Mouse (Mus musculus) urinary bladder, postnatal 4 days (tissue): Measurements from ENCODE around the gene Efna1.

Experiments
- DNase-seq, 2 experiments: peaks; one replicate each; pipeline ENCODE4 v3.0.0; 2021 to 2022; ENCODE audit warnings: low spot score in 2 of 2

Gene Efna1

DNA sequence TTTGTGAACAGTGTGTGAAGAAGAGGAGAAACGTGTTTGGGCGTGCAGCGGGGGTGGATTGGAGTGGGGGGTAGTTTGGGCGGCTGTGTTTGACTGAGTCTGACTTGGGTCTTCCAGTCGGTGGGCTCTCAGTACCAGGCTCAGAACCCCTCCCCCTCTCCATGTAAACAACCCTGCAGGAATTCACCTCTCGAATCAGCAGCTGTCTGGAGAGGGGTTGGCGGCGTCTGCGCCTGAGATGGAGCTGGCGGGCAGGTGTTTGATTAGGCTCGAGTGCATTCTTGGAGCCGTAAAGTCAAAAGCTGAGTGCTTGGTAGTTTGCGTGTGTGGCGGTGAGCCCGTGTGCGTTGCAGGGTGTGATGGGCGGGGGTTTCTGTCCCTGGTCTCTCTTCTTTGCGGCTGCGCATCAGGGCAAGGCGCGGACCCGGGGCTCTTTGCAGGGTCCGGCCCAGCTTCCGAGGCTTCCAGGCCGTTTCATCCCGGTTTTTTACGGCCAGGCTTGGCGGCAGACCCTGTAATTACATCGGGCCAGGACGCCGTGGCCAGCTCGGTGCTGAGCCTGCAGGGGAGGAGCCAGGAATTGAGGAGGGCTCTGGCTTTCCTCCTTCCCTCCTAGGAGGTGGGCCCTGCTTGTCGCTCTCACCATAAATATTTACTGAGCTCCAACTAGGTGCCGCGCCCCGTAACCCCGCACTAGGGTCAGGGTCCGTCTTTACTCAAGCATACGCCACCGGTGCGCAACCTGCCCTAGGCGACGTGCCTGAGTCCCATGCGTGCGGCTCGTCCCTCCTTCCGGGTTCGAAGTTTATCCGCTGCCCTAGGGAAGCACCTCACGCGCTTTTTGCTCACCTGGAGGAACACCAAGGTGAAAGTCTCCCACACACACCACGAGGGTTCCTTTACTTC lies at the start of gene Efna1:
TSS of gene Efna1 (minus strand) at position 537 of the 906 bp plus-strand sequence.
- DNase-seq, result peak; percentile 68 to 69

DNA sequence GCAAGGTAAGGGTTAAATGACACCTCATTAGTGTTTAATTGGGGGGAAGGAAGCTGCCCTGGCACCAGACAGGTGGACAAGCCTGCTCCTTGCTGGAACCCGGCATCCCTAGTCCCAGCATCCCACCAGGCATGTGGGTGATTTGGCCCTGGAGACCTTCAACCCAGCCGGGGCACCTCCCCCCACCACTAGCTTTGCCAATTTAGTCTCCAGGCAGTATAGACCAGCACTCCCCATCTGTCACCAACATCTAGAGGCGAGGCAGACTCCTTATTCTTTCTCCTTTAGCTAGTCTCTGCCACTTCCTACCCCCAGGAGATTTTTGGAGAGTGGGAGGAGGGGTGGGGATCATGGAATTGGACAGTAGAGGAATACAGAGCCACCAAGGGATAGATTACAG lies 49.4 kb upstream of the Efna1 start:
- DNase-seq, result no peak

DNA sequence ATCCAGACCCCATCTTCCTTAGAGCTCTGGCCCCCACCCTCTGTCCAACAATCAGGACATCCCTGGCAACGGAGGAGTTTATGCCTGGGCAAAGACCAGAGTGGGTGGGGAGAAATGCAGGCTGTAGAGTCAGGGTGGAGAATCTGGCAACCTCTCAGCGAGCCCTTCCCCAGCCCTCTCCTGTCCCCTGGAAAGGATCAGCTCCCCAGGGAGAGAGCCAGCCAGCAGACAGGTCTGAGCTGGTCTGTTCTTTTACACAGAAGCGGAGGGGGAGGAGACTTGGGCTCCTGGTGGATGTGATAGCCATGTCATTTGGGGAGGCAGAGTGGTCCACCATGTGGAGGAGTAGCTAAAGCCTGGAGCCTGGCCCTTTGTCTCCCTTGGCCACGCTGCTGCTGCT lies 47.7 kb upstream of the Efna1 start:
- no peak for DNase-seq

DNA sequence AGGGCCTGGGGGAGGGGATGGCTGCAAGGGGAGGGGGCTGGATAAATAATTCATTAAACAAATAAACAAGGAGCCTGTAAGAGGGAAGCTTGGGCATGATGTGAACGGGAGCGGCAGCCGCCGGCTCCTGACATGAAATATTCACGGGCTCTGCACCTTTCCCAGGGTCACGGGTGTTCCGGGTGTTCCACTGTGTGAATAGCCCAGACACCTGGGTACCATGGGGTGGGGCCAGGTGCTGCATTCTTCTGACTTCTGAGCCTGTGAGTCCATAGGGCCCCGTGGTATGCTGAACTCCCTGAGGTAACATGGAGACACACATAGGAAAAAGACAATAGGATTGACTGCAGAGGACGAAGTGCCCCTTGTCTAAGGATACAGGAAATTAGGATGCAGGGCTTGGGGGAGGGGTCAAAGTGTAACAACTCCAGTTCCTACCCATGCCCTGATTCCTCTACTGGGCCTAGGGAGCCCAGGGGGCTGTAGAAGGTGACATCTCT lies 46.5 kb upstream of the Efna1 start:
- no peak for DNase-seq

DNA sequence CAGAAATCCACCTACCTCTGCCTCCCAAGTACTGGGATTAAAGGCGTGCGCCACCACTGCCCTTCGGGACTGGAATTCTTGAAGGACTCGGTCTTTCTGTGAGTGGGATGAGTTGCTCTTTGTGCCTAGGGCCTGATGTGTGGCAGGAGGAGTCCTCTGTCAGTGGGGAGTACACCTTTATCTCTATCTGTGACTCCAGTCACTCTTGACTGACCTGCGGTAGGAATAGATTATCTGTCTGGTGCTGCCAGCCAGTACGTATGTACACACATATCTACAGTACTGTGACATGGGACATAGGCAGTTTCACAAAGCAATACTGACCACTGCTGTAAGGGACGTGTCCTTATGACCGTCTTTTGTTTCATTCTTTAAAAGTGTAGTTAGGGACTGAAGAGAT lies 44.9 kb upstream of the Efna1 start:
- no peak for DNase-seq

DNA sequence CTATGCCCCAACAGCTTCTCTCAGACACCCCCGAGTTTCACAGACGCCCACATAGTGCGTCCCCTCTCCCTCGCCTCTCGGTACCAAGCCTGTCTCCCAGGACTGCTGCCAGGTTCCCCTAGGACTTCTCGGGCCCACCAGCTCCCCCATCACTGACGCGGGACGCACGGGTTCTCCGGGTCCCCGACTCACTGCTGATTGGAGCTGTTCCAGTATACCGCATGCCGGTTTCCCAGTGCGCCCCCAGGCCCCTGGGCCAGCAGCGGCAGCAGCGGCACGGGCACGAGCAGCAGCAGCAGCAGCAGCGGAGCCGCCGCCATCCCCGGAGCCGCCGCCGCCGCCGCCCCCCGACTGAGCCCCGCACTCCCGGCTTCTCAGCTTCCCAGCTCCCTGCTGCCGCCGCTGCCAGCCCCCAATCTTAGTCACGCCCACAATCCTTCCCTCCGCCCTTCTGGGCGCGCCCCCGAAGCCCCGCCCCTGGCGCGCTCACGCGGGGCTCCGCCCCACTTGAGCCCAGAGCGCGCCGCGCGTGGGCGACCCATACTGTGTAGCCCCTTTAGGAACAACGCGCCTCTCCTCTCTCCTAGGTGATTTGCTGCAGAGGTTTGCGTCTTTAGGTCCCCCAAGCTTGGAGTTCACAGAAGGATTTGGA lies 41.7 kb upstream of the Efna1 start, which contains the start of gene Efna3:
TSS of gene Efna3 (minus strand) at position 452 of the 652 bp plus-strand sequence.
- DNase-seq, result peak; percentile 73 to 78

DNA sequence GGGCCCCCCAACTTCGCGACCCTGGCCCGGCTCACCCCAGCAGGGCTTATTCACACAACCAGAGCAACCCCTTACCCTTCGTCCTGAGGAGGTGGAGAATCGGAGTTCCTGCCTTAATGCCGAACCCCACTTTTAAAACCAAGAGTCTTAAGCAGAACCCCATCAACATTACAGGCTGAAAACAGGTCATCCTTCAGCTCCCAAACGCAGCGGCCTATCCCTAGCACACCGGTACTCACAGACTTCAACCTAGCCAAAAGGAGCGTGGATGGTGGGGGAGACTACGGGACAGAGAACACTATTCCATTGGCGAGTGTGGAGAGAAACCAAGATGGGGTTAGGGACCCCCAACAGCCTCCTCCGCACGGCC lies 41.2 kb upstream of the Efna1 start:
- no peak for DNase-seq

DNA sequence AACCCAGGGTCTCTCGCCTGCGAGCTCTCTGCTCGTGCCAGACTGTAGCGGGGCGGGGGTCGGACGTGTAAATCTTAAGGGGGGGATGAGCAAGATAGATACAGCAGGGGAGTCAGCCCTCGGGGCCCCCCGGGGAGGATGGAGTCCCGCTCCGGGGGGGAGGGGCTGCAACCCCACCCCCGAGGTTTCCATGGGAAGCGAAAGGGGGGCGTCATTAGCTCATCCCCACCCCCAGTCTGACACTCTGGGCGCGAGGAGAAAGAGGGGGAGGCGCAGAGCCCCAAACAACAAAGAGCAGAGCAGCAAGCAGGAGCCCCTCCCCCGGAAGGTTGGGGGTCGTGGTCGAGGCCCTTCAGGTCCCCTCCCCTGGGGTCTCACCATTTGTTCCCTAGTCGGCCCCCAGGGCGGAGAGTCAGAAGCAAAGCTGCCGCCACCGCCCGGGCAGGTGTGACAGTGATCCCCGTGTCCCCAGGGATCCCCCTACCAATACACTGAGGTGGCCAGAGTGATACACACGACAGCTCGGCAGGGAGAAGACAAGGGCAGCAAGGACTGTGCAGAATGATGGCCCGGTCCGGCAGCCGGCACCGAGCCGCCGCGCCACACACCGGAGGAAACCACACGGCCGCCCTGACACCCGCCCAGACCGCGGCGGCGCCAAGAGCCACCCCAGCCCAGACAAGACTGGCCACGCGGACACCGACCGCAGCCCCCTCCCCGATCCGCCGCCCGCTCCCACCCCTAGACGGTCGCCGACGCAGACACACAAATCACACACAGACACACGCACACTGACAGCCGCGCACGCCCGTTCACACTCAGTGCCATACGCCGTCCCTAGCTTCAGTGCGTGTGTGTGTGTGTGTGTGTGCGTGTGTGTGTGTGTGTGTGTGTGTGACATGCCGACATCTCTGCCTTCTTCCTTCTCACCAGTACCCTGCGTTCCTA lies 40.5 kb upstream of the Efna1 start:
- DNase-seq, result no peak

DNA sequence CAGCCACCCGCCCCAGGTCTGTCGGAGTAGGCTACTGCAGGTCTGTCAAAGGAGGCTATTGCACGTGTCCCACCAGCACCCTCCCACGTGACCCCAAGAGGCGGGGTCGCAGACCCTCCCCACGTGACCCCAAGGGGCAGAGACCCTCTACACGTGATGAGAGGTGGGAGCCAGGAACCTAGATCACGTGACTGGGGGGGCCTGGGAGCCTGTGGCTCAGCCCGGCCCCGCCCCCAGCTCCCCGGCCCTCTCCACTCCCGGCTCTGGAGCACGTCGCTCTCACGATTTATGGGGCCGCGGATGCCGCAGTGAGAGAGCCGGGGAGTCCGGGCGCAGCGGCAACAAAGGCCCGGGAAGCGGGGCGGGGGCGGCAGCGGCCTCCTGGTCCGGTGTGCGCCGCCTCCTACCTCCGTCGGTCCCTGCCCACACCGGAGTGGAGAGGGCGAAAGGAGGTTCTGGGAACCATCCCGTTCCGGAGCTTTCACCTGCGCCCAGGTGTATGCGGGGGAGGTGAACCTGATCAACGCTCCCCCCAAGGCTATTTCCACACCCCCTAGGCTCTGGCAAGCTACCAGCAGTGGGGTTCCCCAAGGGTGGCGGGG lies 39.7 kb upstream of the Efna1 start:
- DNase-seq, result no peak

DNA sequence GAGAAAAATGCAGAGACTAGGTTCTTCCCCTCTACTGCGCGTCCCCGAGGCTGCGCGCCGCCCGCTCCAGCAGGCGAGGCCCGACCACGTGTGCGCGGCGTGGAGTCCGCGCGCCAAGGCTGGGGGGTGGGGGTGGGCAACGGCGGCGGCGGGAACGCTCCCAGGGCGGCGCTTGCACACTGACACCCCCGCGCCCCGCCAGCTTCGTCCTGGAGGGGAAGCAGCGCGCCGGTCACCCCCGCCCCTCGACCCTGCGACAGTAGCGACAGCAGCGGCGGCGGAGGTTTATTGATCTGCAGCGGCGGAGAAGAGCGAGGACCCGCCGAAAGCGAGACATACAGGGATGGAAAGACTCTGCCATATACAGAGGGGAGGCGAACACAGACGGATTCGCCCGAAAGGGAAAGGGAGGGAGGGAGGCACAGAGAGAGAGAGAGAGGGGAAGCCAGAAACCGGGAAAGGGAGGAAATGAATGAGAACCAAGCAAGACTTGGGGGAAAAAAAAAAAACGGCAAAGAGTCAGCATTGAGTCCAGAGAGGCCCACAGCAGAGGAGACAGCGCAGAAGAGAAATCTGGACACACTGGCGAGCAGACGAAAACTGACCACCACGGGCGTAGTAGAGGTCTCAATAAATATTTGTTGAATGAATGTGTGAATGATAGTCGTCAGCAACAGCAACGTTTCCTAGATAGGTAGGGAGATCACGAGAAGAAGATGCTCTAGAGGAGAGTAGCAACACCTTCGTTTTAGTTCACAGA lies 38.8 kb upstream of the Efna1 start:
- no peak for DNase-seq

DNA sequence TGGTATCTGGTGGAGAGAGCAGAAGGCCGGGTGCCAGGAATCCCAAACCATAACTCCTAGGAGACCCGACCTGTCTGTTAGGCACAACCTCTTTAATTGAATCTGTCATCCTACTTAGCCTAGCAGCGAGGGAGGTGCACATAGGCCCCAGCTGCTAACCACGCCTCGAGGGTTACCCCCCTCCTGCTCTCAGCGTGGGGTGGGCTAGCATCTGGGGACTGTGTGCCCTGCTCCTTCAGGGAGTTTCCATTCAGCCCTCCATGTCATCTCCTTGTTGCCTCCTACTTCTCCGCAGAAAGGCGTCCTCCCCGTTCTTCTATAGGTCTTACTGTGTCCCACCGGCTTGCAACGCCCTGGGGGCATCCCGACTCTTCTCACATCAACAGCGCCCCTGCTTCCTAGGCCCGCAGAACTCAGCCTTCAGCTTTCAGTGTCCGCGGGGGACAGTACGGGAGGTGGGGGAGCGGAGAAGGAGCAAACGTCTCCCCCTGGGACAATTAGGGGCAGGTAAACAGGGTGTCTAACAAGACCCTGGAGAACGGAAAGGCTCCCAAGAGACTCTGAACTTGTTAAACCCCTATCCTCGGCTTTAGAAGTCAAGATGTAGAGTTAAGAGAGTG lies 38.1 kb upstream of the Efna1 start:
- DNase-seq, result no peak

DNA sequence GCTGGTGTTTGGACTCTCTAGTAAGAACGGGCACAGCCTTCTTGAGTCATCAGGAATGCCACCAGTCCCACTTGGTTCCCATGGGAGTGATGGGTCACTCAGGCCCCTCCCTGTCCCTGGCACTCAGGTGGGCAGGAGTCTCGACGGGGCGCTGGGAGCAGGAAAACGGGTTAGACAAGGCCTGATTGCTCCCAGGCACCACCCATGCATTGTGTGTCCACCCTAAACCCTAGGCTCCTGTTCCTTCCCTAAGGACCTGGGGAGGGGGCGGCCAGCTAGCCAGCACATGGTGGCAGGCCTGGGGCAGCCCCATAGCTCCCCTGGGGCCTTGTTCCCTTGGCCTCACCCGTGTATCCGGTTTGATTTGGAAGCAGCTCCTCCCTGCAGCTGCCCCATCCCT lies 37.4 kb upstream of the Efna1 start:
- DNase-seq, result no peak

DNA sequence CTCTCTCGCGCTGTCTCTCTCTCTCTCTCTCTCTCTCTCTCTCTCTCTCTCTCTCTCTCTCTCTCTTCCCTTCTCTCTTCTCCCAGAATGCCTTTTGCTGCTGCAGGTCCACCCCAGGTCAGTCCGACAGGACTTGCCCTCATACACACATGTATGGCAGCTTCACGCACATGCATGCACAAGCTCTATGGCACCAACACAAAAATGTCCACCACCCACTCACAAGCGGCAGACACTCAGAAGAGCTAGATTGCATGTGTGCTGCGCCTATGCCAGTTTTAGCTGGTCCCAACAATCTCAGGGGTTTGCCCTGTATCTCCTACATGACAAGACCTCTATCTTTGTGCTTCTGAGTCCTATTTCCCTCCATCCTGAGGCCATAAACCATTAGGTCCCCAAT lies 36.3 kb upstream of the Efna1 start:
- no peak for DNase-seq

DNA sequence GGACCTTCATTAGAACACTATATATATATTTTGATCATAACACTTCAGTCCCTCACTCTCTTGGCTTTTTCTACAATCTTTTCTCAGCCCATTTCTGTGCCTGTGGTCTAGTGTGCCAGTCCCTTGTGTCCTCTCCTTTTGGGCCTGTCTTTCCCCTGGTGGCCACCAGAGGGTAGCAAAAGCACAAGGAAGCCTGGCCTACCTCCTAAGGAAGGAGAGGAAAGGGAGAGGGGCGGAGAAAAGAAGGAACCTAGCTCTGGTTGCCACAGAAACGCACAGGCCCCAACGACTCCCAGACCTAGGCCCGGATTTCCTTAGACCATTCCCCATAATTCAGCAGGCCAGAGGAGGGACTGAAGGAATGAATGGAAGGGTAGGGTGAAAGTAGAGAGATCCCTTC lies 35.9 kb upstream of the Efna1 start:
- peak; percentile 72 to 84 for DNase-seq

DNA sequence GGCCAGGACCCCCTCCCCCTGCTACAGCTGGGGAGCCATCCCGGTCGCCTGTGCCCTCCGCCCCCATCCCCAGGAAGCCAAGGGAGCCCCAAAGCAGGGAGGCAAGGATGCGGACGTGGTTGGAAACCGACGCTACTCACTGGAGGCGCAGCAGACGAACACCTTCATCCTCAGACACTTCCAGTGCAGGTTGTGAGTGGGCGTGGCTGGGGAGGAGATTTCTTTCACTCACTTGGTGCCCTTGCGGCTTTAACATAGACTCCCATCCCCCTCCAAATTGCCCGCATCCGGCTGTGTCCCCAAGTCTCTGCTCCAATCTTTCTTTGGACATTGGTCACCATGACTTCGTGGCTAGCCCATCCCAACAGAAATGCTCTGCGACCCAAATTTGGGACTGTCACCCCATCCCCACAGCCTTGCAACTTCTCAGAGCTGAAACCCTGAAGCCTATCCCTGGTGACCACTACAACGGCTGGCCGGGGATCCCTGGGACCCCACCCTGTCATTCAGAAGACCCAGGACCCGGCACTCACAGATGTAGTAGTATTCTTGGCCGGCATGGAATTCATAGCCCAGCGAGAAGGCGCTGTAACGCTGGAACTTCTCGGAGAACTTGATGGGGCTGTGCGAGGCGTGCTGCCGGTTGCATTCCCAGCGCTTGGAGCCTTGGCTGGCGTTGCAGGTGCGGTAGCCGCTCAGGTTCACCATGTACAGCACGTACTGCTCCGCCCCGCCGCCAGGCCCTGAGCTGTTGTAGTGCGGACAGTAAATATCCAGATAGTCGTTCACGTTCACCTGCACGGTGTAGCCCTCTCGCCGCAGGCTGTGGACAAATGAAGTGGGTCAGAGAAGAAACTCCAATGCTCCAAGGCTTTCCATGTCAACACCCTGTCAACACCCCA lies 35.2 kb upstream of the Efna1 start:
- no peak for DNase-seq

DNA sequence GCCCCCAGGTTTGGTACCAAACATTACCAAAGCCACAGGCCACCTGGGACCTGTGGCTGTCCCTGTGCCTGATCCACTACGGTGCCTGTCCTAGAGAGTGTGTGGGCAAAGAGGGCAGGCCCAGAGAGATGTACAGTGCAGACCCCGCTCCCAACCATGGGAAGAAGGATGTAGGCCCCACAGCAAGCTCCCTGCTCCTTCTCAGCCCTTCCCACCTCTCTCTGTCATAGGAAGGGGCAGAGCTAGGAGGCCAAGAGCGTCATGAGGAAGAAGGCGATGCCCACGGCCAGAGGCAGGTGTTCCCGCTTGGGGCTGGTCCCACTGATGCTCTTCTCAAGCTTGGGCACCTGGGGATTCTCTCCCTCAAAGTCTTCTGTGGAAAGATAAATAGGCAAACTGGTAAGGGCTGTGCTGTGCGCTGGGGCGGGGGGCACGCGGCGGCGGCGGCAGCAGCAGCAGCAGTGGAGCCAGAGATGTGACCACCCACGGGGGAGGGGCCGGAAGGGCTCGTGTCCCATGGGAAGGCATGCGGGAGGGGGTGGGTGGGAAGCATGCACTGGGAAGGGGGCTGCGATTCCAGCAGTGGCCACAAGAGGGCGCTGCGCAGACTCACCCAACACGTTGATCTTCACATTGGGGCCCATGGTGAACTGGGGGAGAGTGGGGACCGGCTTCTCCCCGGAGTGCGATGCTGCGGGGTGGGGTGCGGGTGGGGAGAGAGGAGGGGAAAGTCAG lies 34.4 kb upstream of the Efna1 start:
- DNase-seq, result peak; percentile 68 to 86

DNA sequence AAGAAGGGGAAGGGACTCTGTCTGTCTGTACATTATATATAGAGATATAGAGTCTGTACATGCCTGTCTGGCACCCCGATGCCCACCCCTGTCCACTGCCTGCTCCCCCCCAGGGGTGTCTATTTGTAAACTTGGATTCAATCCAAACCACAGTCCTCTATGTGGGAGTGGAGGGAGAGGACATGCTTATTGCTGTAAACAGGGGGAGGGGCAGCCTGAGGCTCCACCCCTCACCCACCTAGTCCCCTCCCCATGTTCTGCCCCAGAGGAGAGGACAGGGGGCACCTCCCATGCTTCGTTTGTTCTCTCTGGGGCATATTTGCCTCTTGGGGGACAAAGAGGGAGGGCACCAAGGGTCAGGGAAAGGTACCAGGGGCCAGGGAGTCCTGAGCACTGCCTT lies 33.8 kb upstream of the Efna1 start:
- DNase-seq, result no peak

DNA sequence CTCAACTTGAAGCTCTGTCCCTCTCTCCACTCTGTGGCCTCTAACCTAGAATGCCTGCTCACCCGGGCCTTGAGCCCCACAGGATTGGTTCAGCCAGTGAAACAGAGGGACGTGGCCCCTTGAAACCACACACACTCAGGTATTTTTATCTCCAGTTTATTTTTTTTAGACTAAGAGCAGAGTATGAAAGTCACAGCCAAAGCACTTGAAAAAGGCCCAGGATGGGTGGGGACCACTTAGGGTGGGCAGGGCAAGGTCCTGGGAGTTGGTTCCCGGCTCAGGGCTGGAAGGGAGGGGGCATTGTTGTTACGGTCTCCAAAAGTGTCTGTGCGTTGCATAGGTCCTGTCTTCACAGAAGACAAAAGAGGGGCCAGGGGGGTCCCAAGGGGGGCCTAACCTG lies 33.4 kb upstream of the Efna1 start:
- no peak for DNase-seq
